Mouse (Mus musculus) spleen, postnatal 4 days (tissue): ENCODE data around the gene Nova2.

Experiments
- DNase-seq, 2 experiments: peaks; one replicate each; pipeline ENCODE4 v3.0.0; 2022; ENCODE audit warnings: low spot score in 2 of 2

The Nova2 gene

DNA sequence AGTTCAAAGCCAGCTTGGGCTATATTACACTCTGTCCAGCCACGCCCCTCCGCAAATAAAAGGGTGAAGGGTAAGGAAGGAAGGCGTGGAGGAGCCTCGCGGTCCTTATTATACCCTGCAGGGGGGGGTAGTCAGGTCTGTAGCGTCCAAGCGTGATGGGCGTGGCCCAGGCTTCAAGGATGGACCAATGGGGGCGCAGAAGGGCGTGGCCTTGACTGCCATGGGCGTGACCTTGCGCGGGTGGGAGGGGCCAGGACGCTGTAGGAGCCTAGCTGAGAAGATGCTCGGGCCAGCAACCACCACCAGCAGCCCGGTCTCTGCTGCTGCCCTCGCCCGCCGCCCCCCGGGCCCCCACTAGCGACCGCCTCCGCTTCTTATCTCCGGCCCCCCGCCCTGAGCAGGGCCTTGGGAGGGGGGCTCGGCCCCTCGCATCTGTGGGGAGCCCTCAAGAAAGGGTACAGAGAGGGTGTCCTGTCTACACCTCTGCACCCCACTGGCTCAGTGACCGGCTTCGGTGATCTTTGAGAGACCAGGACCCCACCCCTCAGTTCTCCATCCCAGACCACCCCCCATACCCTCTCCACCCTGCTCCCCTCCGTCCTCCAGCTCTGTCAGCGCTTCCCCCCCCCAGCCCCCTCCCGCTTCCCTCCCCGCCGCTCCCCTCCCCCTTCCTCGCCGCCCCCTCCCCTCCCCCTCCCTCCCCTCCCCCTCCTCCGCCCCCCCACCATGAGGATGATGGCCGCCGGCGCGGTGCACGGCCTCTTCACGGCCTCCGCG is at the start of gene Nova2:
Gene Nova2 (plus strand): TSS at position 727 of the 777 bp plus-strand sequence.
- peak; percentile 72 to 83 for DNase-seq

- DNase-seq = no peak
Observed at GRCm38 (mm10) chr7:18878691-18879090, 47.0 kb upstream of the Nova2 start.

DNA sequence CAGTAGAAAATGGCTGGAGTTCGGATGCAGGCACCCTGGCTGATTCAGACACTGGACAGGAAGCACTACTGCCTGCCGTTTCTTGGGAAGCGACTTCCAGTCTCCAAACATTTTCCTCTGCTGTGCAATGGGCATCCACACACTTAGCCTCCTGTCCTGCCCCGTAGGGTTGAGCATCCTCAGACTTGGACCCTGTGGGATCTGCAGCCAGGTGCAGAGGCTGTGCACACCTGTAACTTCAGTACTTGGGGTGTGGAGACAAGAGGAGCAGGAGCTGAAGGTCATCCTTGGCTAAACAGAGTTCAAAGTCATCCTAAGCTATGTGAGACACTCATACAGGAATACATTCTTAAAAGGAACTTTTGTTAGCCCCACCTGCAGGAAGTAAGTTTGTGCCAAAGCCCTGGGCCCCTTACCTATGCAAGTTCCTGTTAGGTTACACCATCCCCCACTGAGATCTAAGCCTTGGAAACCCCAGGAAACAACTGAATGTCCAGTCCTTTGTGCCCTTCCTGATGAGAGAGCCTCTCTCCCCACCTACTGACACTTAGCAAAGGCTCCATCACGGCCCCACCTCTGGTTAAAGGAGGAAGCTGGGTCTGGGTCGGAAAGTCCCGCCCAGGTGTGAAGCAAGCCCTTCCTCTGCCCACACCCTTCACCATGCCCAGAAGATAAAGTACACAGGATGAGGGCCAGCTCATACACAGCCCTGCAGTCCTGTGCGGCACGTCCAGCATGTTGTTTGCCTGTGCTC is 41.5 kb upstream of the Nova2 start:
- DNase-seq = peak; percentile 56 to 74

DNA sequence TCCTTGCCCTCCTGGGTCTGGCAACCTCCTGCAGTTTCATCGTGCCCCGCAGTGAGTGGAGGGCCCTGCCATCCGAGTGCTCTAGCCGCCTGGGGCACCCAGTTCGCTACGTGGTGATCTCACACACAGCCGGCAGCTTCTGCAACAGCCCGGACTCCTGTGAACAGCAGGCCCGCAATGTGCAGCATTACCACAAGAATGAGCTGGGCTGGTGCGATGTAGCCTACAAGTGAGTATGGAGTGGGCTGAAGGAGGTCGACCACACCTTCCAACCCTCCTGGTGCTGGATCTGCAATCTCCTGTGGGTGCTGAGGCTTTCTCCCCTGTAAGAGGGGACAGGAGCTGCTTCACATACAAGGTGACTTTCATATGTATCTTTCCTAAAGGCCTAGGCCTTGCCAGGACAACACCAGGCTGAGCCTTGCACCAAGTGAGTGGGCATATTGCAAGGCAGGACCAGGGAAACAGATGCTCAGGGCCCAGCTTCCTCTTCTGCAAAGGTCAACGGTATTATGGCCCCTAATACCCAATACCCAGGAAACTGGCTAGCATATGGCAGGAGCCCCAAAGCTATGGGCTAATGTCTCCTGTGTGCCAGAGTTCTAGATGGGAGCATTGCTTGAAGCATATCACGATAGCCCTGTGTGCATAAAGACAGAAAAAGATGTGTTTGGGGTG is 40.8 kb upstream of the Nova2 start:
- no peak for DNase-seq

DNA sequence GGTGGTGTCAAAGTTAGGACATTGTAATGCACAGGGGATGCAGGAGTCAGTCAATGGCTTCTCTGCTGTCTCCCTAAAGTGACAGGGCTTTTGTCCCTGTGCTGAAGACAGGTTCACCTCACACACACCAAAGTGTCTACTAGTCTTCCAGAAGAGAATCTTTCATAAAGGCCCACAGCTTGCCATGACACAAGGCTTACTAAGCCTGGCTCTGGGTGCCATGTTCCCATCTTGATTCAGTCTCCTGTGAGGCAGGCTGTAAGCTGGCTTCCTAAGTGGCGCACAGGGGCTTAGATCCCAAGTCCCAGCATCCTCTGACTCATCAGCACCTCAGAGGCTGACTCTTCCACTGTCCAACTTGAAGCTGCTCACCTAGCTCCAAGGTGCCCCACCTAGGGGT is 38.7 kb upstream of the Nova2 start:
- peak in 1 of 2 experiments; percentile 52 for DNase-seq

DNA sequence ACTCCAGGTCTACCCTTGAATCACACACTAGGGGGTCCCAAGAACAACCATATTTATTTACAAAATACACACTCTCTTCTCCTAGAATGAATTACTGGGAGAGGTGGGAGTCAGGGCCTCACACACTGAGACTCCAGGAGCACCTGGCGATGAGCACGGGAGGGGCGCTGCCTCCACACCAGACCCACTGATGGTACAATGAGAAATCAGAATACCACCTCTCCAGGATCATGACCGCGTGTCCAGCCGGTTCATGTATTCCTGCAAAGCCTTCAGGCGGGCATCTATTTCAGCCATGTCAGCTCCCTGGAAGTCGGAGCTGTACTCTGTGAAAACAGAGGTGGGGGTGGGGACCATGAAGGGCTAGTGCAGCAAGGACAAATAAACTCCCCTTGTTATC is 34.8 kb upstream of the Nova2 start:
- no peak for DNase-seq

- DNase-seq = peak; percentile 80 to 91
Observed at GRCm38 (mm10) chr7:18891872-18892599, 33.7 kb upstream of the Nova2 start.

- no peak for DNase-seq
Observed at GRCm38 (mm10) chr7:18893009-18893408, 32.7 kb upstream of the Nova2 start.

GRCm38 (mm10) chr7:18893651-18894430 is 31.8 kb upstream of the Nova2 start:
- peak; percentile 59 to 80 for DNase-seq

GRCm38 (mm10) chr7:18896536-18896935 is 29.2 kb upstream of the Nova2 start:
- no peak for DNase-seq

GRCm38 (mm10) chr7:18900513-18900912 is 25.2 kb upstream of the Nova2 start:
- DNase-seq = no peak

DNA sequence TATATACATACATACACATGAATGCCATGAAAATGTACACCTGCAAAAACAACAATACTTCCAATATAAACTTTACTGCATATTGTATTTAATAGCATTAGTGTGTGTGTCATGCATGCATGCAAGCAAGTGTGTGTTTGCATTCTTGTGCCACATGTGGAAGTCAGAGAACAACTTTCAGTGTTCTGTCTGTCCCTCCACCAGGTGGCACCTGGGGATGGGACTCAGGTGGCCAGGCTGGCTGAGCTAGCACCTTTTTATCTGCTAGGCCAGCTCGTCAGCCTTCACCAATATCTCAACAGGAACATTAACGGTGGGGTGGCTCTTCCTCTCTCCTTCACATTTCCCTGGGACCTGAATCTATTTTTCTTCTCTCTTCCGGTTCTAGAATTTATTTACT is 23.2 kb upstream of the Nova2 start:
- no peak for DNase-seq

GRCm38 (mm10) chr7:18904971-18905370 is 20.7 kb upstream of the Nova2 start:
- no peak for DNase-seq

DNA sequence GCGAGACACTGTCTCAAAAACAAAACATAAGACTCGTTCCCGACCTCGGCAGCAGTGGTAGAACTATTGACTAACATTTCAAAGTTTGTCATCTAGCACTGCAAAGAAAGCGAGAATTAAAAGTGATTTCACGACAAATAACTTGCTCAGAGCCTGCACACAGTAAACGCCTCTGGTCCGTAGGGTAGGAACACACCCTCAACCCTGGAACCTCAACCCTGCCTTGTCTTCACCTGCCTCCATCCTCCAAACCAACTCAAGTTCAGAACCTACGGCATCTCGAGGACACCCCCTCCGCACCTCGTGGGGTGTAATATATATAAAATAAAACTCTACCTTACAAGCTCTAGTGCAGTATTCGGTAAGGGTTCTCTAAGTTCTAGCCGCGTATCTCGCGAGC is 15.9 kb upstream of the Nova2 start:
- DNase-seq = no peak

DNA sequence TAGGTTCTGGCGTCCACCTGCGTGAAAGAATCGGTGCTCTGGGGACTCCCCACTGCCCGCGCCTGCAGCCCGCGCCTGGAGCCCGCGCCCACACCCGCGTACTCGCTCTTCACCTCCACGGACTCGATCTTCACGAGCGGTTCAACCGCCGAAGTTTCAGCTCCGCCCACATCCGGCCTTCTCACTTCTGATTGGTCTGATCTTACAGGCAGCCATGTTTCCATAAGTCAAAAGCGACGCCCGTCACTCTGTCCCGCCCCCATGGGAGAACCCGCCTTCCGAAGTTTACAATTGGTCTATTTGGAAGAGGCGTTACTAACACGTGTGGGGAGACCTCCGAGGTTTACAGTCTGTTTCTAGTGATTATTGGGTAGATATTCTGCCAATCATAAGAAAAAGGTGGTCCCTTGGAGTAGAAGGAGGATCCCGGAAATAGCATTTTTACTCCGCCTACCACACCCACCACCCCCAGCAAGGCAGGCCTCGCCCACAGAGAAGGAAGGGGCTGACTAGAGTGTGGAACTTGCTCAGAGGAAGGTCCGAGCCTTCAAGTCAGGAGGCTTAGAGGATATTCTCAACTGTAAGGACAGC is 15.4 kb upstream of the Nova2 start, which contains the start of gene Ccdc61:
Gene Ccdc61 (minus strand): TSS at position 175 of the 591 bp plus-strand sequence.
- peak; percentile 95 to 96 for DNase-seq

GRCm38 (mm10) chr7:18916254-18916653 is 9.4 kb upstream of the Nova2 start:
- no peak for DNase-seq

GRCm38 (mm10) chr7:18917931-18918330 is 7.8 kb upstream of the Nova2 start:
- no peak for DNase-seq

- DNase-seq = no peak
Observed at GRCm38 (mm10) chr7:18921069-18921468, 4.6 kb upstream of the Nova2 start.

- no peak for DNase-seq
Observed at GRCm38 (mm10) chr7:18922807-18923206, 2.9 kb upstream of the Nova2 start.

DNA sequence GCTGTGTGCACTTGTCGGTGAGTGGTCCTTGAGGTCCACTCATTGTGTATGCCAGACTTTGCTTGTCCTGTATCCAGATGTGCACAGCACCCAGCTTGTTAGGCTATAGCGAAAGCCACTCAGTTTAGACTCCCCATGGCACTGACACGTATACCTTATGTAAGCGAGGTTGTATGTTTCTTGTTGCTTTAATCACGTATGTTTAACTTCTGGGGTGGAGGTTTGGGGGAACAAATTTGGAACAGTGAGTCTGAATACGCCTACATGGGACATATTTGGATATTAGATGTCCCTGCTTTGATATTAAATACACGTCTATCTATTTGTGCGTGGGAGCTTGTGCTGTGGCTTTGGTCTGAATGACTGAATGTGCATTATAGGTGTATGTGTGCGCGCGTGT is 2.4 kb upstream of the Nova2 start:
- DNase-seq = no peak
